Mouse (Mus musculus): ENCODE data around the gene Trmt112.
"Not testable (repeated sequence)": the region's sequence is repeated elsewhere in the genome, so short reads cannot be mapped to it uniquely, and the experiment has no call there.

The Trmt112 gene

GRCm38 (mm10) chr19:6909507-6910289, at the start of gene Trmt112, which contains the start of gene Prdx5:
Gene Trmt112, plus strand, starts transcription at chr19:6909698.
Gene Prdx5, minus strand, starts transcription at chr19:6910106.
- peak; percentile 95 for DNase-seq (ENCODE audit: low read depth, low spot score)

- no peak for DNase-seq (ENCODE audit: low read depth, low spot score)
Measured at GRCm38 (mm10) chr19:6859971-6860370, 49.5 kb upstream of the Trmt112 start.

- no peak for DNase-seq (ENCODE audit: low read depth, low spot score)
Measured at GRCm38 (mm10) chr19:6860706-6861105, 48.8 kb upstream of the Trmt112 start.

GRCm38 (mm10) chr19:6861451-6861850, 48.0 kb upstream of the Trmt112 start:
- DNase-seq (ENCODE audit: low read depth, low spot score), result no peak

- peak; percentile 68 for DNase-seq (ENCODE audit: low read depth, low spot score)
Measured at GRCm38 (mm10) chr19:6869355-6869754, 40.1 kb upstream of the Trmt112 start.

- DNase-seq (ENCODE audit: low read depth, low spot score), result peak; percentile 70
Measured at GRCm38 (mm10) chr19:6871574-6872271, 37.8 kb upstream of the Trmt112 start.

GRCm38 (mm10) chr19:6872701-6873100, 36.8 kb upstream of the Trmt112 start:
- DNase-seq (ENCODE audit: low read depth, low spot score), result no peak

- DNase-seq (ENCODE audit: low read depth, low spot score), result no peak
Measured at GRCm38 (mm10) chr19:6874257-6874656, 35.2 kb upstream of the Trmt112 start.

- no peak for DNase-seq (ENCODE audit: low read depth, low spot score)
Measured at GRCm38 (mm10) chr19:6875834-6876233, 33.7 kb upstream of the Trmt112 start.

GRCm38 (mm10) chr19:6876799-6877198, 32.7 kb upstream of the Trmt112 start:
- DNase-seq (ENCODE audit: low read depth, low spot score), result no peak

- DNase-seq (ENCODE audit: low read depth, low spot score), result no peak
Measured at GRCm38 (mm10) chr19:6877965-6878364, 31.5 kb upstream of the Trmt112 start.

- DNase-seq (ENCODE audit: low read depth, low spot score), result no peak
Measured at GRCm38 (mm10) chr19:6892512-6892911, 17.0 kb upstream of the Trmt112 start.

- DNase-seq (ENCODE audit: low read depth, low spot score), result no peak
Measured at GRCm38 (mm10) chr19:6893731-6894451, 15.6 kb upstream of the Trmt112 start.

GRCm38 (mm10) chr19:6895608-6896305, 13.7 kb upstream of the Trmt112 start:
- DNase-seq (ENCODE audit: low read depth, low spot score), result not testable (repeated sequence)

- DNase-seq (ENCODE audit: low read depth, low spot score), result no peak
Measured at GRCm38 (mm10) chr19:6899641-6900040, 9.9 kb upstream of the Trmt112 start.

GRCm38 (mm10) chr19:6903031-6903430, 6.5 kb upstream of the Trmt112 start:
- DNase-seq (ENCODE audit: low read depth, low spot score), result no peak

GRCm38 (mm10) chr19:6904846-6905245, 4.7 kb upstream of the Trmt112 start:
- no peak for DNase-seq (ENCODE audit: low read depth, low spot score)

- no peak for DNase-seq (ENCODE audit: low read depth, low spot score)
Measured at GRCm38 (mm10) chr19:6905498-6906159, 3.9 kb upstream of the Trmt112 start.

- no peak for DNase-seq (ENCODE audit: low read depth, low spot score)
Measured at GRCm38 (mm10) chr19:6906199-6906598, 3.3 kb upstream of the Trmt112 start.

- no peak for DNase-seq (ENCODE audit: low read depth, low spot score)
Measured at GRCm38 (mm10) chr19:6907094-6907493, 2.4 kb upstream of the Trmt112 start.
